Mouse (Mus musculus) midbrain, embryonic 11.5 days (tissue): ENCODE results near the gene Syngr2. TPM values are rescaled to one million over a fixed set of nuclear protein-coding genes. Genes with fewer than 3 reads are reported as not detected.
A peak's percentile ranks its signal among the peaks of the same experiment; 100 is the strongest.

Source experiments
- ATAC-seq: fragments of 200-750 bp; cut with Nextera tagmentation; 2 replicates; pipeline ENCODE4 v1.8.0; 2017; ENCODE audit warnings: moderate TSS enrichment, moderate library complexity; ENCODE audit not compliant: low FRiP score
- DNase-seq: peaks from one replicate; pipeline ENCODE4 v3.0.0; 2015; ENCODE audit warnings: low spot score; ENCODE audit errors: missing footprints
- H3K27ac ChIP-seq: fragments of 300-500 bp; sonication (generic); 2 replicates; pipeline ENCODE4 v1.5.1; 2014; ENCODE audit warnings: low read depth, low read length
- H3K27me3 ChIP-seq: fragments of 300-500 bp; sonication (generic); 2 replicates; pipeline ENCODE4 v1.6.1; 2014; ENCODE audit warnings: mild to moderate bottlenecking, low read length, moderate library complexity, mixed read lengths; ENCODE audit not compliant: control insufficient read depth, insufficient read depth
- H3K36me3 ChIP-seq: fragments of 300-500 bp; sonication (generic); 2 replicates; pipeline ENCODE4 v1.6.1; 2014; ENCODE audit warnings: mild to moderate bottlenecking, low read length, moderate library complexity, mixed read lengths; ENCODE audit not compliant: control insufficient read depth, insufficient read depth
- H3K4me1 ChIP-seq: fragments of 300-500 bp; sonication (generic); 2 replicates; pipeline ENCODE4 v1.6.1; 2014; ENCODE audit warnings: low read length; ENCODE audit not compliant: control insufficient read depth, insufficient read depth
- H3K4me2 ChIP-seq: fragments of 300-500 bp; sonication (generic); 2 replicates; pipeline ENCODE4 v1.6.1; 2014; ENCODE audit warnings: mild to moderate bottlenecking, moderate library complexity
- H3K4me3 ChIP-seq: fragments of 300-500 bp; sonication (generic); 2 replicates; pipeline ENCODE4 v1.5.1; 2014; ENCODE audit warnings: low read depth, low read length
- H3K9ac ChIP-seq: fragments of 300-500 bp; sonication (generic); 2 replicates; pipeline ENCODE4 v1.6.1; 2014; ENCODE audit warnings: low read length
- H3K9me3 ChIP-seq: fragments of 300-500 bp; sonication (generic); 2 replicates; pipeline ENCODE4 v1.6.1; 2016; ENCODE audit warnings: low read length; ENCODE audit not compliant: control insufficient read depth
- WGBS: fragments of 180-500 bp; shearing (Covaris S2); extraction: QIAGEN DNeasy Blood & Tissue Kit; methylation state at CpG from one replicate; pipeline ENCODE4 v1.1.7; 2014; 5-methylcytosine and 5-hydroxymethylcytosine counted together
- polyA plus RNA-seq: library from polyadenylated mRNA; unstranded; fragments of >200 nt; fragmentation: Nextera tagmentation; extraction: Ambion mirVana; gene quantifications from 2 replicates; pipeline ENCODE4 v1.2.1, GENCODE M21; 2014

Syngr2 gene
- polyA plus RNA-seq, 1 experiment from 2014 or later: 36.4 TPM

DNA sequence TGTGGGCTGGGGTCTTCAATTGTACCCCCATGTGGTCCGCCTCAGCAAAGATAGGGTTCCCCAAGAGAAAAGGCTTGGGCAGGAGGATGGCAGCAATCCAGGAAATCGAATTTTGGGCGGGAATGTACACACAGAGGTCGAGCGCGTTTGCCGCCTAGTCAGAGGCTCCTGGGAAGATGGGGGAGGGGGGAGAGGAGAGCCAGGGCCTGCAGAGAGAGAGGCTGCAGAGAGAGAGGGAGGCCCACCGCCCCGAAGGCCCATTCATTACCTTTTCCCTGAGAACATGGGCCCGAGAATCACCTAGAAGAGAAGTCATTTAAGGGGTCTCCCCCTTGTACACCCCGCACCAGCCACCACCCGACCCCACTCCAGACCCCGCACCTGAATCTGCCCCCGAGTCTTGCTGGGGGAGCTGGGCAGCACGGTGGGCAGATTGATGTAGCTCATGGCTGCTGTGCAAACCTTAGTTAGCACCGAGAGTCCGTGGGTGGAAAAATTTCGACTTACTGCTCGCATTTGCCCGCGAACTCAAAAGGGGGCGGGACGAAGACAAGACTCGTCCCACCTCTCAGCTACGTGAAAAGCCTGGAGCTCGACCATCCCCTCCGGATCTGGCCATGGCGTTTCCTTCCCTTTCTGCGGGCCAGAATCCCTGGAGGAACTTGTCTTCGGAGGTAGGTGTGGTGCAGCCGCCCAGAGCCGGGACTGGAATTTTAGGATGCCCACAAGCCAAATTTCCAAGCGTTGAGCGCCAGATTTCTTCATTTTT, 16.0 kb downstream of the Syngr2 start, which contains the start of the genes Afmid and Tk1:
Gene Afmid (plus strand): TSS at position 592 of the 769 bp plus-strand sequence.
Gene Tk1 (minus strand): TSS at position 760 of the 769 bp plus-strand sequence.
- 1% methylated on average over 34 of the region's 34 CpGs for WGBS
- peak; percentile 97 for DNase-seq

DNA sequence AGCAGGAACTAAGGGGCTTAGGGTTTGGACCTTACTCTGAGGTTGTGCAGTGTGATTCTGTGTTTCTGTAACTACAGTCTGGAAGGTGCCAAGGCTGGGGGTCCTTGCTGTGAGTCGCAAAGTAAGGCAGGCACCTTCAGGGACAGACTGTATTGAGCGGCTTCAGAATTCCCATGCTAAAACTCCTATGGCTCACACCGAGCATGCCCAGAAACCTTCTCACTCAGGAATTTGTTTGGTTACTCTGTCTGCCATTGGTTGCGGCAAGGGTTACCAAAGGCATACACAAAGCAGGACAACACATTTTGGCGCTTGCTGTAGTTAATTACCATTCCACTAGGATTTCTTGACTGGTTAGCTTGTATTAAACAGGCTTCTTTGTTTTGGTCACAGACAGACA, 16.7 kb downstream of the Syngr2 start:
- 9% methylated on average over 5 of the region's 5 CpGs for WGBS
- Histone ChIP-seq H3K27me3 (no peaks in the 10 kb centered on the region), H3K4me1 (peaks cover 21% of the 10 kb centered on the region), H3K36me3 (no peaks in the 10 kb centered on the region), H3K9ac (peak overlapping the region; percentile 86), H3K4me2 (peak overlapping the region; percentile 85), H3K27ac (peak overlapping the region; percentile 84), H3K9me3 (no peaks in the 10 kb centered on the region), H3K4me3 (peak overlapping the region; percentile 62)
- DNase-seq (no peak), ATAC-seq (peak; percentile 27)

More for the DNA sequence above, 16.0 kb downstream of the Syngr2 start, which contains the start of the genes Afmid and Tk1:
- peak within 1 kb of the TSS; percentile 84 for H3K27ac ChIP-seq
- ATAC-seq: peak; percentile 65
- no peaks in the 10 kb centered on the region for H3K9me3 ChIP-seq
- peaks cover 21% of the 10 kb centered on the region for H3K4me1 ChIP-seq
- peak within 1 kb of the TSS; percentile 62 for H3K4me3 ChIP-seq
- peak within 1 kb of the TSS; percentile 85 for H3K4me2 ChIP-seq
- H3K27me3 ChIP-seq: no peaks in the 10 kb centered on the region
- H3K9ac ChIP-seq: peak within 1 kb of the TSS; percentile 86
- H3K36me3 ChIP-seq: peaks cover under 1% of the 10 kb centered on the region; the same call in 1 of the 2 replicates

DNA sequence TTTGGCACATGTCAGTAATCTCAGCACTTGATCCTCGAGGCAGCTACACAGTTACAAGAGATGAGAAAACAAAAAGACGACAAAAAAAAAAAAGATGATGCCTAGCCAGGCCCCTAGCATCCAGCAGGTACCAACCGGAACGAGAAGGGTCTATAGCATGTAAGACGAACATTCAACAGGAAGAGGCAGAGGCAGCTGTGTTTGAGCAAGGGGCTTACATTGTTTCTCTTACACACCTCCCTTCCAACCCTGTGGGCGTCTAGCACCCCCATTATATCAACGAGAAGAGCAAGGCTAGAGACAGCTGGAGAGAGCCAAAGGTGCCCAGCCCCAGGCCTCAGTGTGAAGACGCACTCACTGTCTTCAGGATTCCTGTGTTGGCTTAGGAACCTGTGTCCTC, 17.4 kb downstream of the Syngr2 start:
- Histone ChIP-seq H3K4me2 (no peak overlapping the region), H3K27me3 (no peaks in the 10 kb centered on the region), H3K4me1 (peaks cover 21% of the 10 kb centered on the region), H3K9me3 (no peaks in the 10 kb centered on the region), H3K9ac (peak overlapping the region; percentile 1; the same call in 1 of the 2 replicates), H3K27ac (no peak overlapping the region), H3K4me3 (no peak overlapping the region), H3K36me3 (no peaks in the 10 kb centered on the region)
- ATAC-seq (no peak), DNase-seq (no peak)
- WGBS: 81% methylated on average over 8 of the region's 8 CpGs

DNA sequence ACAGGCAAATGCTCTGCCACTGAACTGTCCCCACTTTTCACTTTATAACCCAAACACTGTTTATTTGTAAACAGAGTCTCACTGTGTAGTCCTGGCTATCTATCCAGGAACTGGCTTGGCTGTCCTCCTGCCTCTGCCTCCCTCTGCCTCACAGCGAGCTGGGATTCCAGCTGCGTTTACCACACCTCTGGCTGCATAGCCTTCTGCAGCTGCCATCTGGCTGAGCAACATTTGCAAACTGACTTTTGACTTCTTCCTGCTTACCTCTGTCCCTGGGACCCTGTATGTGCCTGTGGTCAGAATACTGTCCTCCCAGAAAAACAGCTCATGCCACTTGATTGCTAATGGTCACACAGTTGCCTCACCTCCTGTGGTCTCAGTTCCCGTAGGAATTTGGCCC, 17.9 kb downstream of the Syngr2 start:
- no peaks in the 10 kb centered on the region for H3K27me3 ChIP-seq
- H3K4me2 ChIP-seq: no peak overlapping the region
- H3K4me1 ChIP-seq: peaks cover 21% of the 10 kb centered on the region
- WGBS: 72% methylated on average over 3 of the region's 3 CpGs
- no peak overlapping the region for H3K27ac ChIP-seq
- H3K9me3 ChIP-seq: no peaks in the 10 kb centered on the region
- H3K9ac ChIP-seq: no peak overlapping the region
- no peaks in the 10 kb centered on the region for H3K36me3 ChIP-seq
- DNase-seq: no peak
- ATAC-seq: no peak
- H3K4me3 ChIP-seq: no peak overlapping the region

DNA sequence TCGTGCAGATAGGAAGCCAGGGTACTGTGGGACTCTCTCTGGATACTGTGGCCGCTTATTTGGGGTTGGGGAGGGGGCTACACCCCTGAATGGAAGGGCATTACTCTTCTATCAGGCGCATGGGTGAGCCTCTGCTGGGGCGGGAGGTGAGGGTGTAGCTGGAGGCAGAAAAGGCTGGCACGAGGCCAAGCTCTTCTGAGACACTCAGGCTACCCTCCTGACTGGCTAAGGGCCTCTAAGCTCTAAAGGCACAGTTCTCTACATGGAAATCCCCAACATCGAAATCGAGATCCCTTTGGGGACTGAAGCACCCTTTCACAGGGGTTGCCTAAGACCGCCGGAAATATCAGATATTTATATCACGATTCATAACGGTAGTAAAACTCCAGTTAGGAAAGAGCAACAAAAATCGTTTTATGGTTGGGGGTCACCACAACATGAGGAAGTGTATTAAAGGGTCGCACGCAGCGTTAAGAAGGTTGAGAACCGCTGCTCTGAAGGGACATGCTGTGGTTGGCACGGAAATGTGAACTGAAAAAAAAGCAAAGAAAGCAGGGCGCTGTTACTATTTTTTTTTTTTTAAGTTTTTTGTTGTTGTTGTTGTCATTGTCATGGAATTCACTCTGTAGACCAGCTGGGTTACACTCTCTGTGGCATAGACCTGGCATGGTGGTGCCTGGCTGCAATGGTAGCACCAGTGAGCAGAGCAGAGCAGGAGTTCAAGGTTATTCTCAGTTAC, 18.9 kb downstream of the Syngr2 start:
- H3K4me2 ChIP-seq: no peak overlapping the region
- no peak for ATAC-seq
- WGBS: 90% methylated on average over 18 of the region's 18 CpGs
- H3K27ac ChIP-seq: no peak overlapping the region
- no peaks in the 10 kb centered on the region for H3K36me3 ChIP-seq
- H3K9ac ChIP-seq: no peak overlapping the region
- H3K27me3 ChIP-seq: no peaks in the 10 kb centered on the region
- no peaks in the 10 kb centered on the region for H3K9me3 ChIP-seq
- H3K4me1 ChIP-seq: peaks cover 21% of the 10 kb centered on the region
- no peak overlapping the region for H3K4me3 ChIP-seq
- no peak for DNase-seq

DNA sequence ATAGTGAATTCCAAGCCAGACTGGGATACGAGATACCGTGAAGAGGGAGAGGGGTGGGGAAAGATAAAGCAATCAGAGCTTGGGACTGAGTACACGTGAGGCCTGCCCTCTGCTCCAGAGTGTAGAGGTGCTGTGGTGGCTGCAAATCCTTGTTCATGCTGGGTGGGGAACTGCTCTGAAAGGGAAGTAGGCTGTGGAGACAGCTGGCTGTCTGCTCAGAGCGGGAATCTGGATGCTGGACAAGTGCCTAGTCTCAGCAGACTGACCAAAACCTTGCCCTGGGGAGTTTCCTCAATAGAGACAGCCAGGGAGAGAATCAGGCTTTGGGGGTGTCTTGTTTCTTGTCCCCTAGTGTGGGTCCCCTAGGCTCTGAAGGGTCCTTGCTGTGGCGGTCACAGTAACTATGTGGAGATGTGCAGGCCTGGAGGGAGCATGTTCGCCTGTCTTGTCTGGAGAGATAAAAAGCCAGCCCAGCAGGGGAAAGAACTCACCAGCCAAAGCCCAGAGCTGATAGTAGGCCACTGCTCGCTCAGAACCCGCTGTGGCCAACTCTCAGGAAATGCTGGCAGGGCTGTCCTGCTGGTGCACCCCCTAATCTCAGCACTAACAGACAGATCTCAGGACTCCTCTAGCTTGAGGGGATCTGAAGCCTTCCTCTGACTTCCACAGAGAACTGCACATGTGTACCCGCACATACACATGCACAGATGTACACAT, 19.6 kb downstream of the Syngr2 start:
- H3K4me3 ChIP-seq: no peak overlapping the region
- H3K4me1 ChIP-seq: peaks cover 19% of the 10 kb centered on the region

DNA sequence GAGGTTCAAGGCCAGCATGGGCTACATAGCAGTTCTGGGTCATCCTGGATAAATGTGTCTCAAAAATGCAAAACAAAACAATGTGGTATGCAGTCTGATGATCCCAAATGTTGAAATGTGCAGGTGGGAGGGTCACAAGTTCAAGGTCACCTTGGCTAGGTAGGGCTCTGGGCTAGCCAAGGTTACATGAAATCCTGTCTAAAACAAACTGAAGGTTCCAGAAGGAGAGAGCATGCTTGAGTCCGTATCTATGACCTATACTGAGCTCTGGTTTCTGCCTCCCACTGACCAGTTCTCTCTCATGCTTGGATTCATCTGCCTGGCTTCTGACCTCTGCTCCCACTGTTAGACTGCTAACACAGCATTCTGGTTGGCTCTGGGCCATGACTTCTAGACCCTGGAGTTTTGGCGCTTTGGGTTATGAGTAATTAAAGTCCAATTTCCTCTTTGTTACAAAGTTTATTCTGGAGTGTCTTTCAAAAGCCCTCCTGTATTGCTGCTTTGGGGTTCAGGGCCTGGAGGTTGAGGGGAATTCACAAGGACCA, 20.3 kb downstream of the Syngr2 start:
- H3K9ac ChIP-seq: no peak overlapping the region
- no peak overlapping the region for H3K4me2 ChIP-seq
- ATAC-seq (no peak), DNase-seq (no peak)
- no peaks in the 10 kb centered on the region for H3K27me3 ChIP-seq
- H3K4me3 ChIP-seq: no peak overlapping the region
- peaks cover 13% of the 10 kb centered on the region for H3K4me1 ChIP-seq
- no peak overlapping the region for H3K27ac ChIP-seq
- H3K36me3 ChIP-seq: no peaks in the 10 kb centered on the region
- WGBS: 85% methylated on average over 2 of the region's 2 CpGs
- no peaks in the 10 kb centered on the region for H3K9me3 ChIP-seq

More for the DNA sequence above, 19.6 kb downstream of the Syngr2 start:
- no peak overlapping the region for H3K9ac ChIP-seq
- DNase-seq (no peak), ATAC-seq (no peak)
- no peaks in the 10 kb centered on the region for H3K27me3 ChIP-seq
- no peaks in the 10 kb centered on the region for H3K36me3 ChIP-seq
- 61% methylated on average over 9 of the region's 9 CpGs for WGBS
- H3K9me3 ChIP-seq: no peaks in the 10 kb centered on the region
- no peak overlapping the region for H3K4me2 ChIP-seq
- no peak overlapping the region for H3K27ac ChIP-seq

DNA sequence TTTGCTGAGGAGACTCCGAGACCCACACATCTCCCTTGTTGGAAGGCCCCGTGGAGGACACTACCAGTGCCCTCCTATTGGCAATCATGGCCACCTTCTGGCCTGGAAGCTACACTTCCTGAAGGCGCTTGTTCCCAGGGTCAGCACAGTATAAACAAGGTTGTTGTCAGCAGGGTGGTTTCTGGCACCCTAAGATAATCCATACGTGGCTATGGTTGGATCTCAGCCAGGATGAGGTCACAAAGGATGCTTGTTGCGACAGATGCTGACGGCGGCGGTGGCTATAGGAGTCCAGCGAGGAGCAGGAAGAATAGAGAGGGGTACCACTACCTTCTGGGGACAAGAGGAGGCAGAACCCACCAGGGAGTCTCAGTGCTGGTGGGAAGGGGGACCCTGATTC, 20.9 kb downstream of the Syngr2 start:
- Histone ChIP-seq H3K4me3 (no peak overlapping the region), H3K9me3 (no peaks in the 10 kb centered on the region), H3K4me2 (no peak overlapping the region), H3K9ac (no peak overlapping the region), H3K4me1 (peaks cover 6% of the 10 kb centered on the region), H3K36me3 (no peaks in the 10 kb centered on the region), H3K27ac (no peak overlapping the region), H3K27me3 (no peaks in the 10 kb centered on the region)
- ATAC-seq (no peak), DNase-seq (no peak)
- WGBS: 91% methylated on average over 9 of the region's 9 CpGs
